8 mouse cellular contexts compared by ENCODE assay signal in genomic region chr1:74391844-74392441, GRCm38 (mm10). TPM values are rescaled to one million over a fixed set of nuclear protein-coding genes. Genes with fewer than 3 reads are reported as not detected.
DNase-seq lines count a peak whose midpoint lies in the region; ATAC-seq and TF ChIP-seq lines count a peak whose summit lies in the region.

No protein-coding gene starts in this region.

- H3K9me3 ChIP-seq in embryonic facial prominence, embryonic 11.5 days (replicated peaks; ENCODE audit: control insufficient read depth, low read length): no peaks in the 10 kb centered on the region
- H3K9me3 ChIP-seq in heart, embryonic 10.5 days: no peaks in the 10 kb centered on the region
- no peaks in the 10 kb centered on the region for H3K9me3 ChIP-seq in kidney, embryonic 14.5 days (ENCODE audit: control insufficient read depth, low read length)
- H3K9me3 ChIP-seq in lung, postnatal 0 days (ENCODE audit: low read length): no peaks in the 10 kb centered on the region

- 0 out of 2 replicates have a peak, but pooled peaks have one; percentile 15 for TF ChIP-seq CTCF in lung, postnatal 0 days (IDR thresholded peaks at IDR 0.05)

- TF ChIP-seq EP300 in lung, postnatal 0 days (IDR thresholded peaks at IDR 0.05): no peak

- H3K4me1 ChIP-seq in embryonic facial prominence, embryonic 11.5 days (ENCODE audit: control insufficient read depth, insufficient read depth, low read length): peaks cover 3% of the 10 kb centered on the region; the same call in 1 of the 2 replicates
- peaks cover 63% of the 10 kb centered on the region for H3K4me1 ChIP-seq in heart, embryonic 10.5 days
- peaks cover 27% of the 10 kb centered on the region for H3K4me1 ChIP-seq in kidney, embryonic 14.5 days (ENCODE audit: control insufficient read depth, insufficient read depth, low read length)
- peaks cover 9% of the 10 kb centered on the region; the same call in 1 of the 2 replicates for H3K4me1 ChIP-seq in lung, postnatal 0 days (ENCODE audit: insufficient read depth, low read depth, low read length)

- under 1% methylated on average over 42 of the region's 63 CpGs for WGBS in embryonic facial prominence, embryonic 11.5 days
- under 1% methylated on average over 57 of the region's 63 CpGs for WGBS in heart, embryonic 10.5 days
- WGBS in kidney, embryonic 14.5 days: 0% methylated on average over 33 of the region's 63 CpGs
- WGBS in lung, postnatal 0 days: 4% methylated on average over 47 of the region's 63 CpGs

- H3K4me2 ChIP-seq in embryonic facial prominence, embryonic 11.5 days (ENCODE audit: low read depth, low read length): peak overlapping the region; percentile 97
- H3K4me2 ChIP-seq in kidney, embryonic 14.5 days (replicated peaks; ENCODE audit: low read depth, low read length): peak overlapping the region; percentile 99
- H3K4me2 ChIP-seq in lung, postnatal 0 days (replicated peaks; ENCODE audit: low read depth, low read length): peak overlapping the region; percentile 79

- H3K36me3 ChIP-seq in embryonic facial prominence, embryonic 11.5 days (replicated peaks; ENCODE audit: control insufficient read depth, insufficient read depth, low read depth, low read length): peaks cover 8% of the 10 kb centered on the region
- H3K36me3 ChIP-seq in heart, embryonic 10.5 days: peaks cover 28% of the 10 kb centered on the region
- peaks cover 21% of the 10 kb centered on the region for H3K36me3 ChIP-seq in kidney, embryonic 14.5 days (ENCODE audit: control insufficient read depth, insufficient read depth, low read length)
- no peaks in the 10 kb centered on the region; the same call in 1 of the 2 replicates for H3K36me3 ChIP-seq in lung, postnatal 0 days (ENCODE audit: insufficient read depth, low read length)

- H3K27ac ChIP-seq in embryonic facial prominence, embryonic 11.5 days (replicated peaks; ENCODE audit: low read depth, low read length): peak overlapping the region; percentile 96
- peak overlapping the region; percentile 100 for H3K27ac ChIP-seq in heart, embryonic 10.5 days
- peak overlapping the region; percentile 99 for H3K27ac ChIP-seq in kidney, embryonic 14.5 days (ENCODE audit: low read depth, low read length)
- peak overlapping the region; percentile 100 for H3K27ac ChIP-seq in lung, postnatal 0 days (ENCODE audit: low read length)

- peak; percentile 74 for DNase-seq in CD4-positive helper T cell, adult 2 months (ENCODE audit: low read depth, low spot score)
- DNase-seq in adrenal gland, adult 2 months: peak; percentile 93
- DNase-seq in embryonic facial prominence, embryonic 11.5 days (ENCODE audit: low spot score): peak; percentile 68
- DNase-seq in heart, embryonic 10.5 days (ENCODE audit: low spot score): peak; percentile 88
- peak; percentile 83 for DNase-seq in lung, postnatal 0 days (ENCODE audit: low spot score)
- peak; percentile 64 for DNase-seq in ovary, postnatal 14 days (ENCODE audit: low spot score)
- peak; percentile 88 for DNase-seq in thymus, postnatal 4 days

- H3K9ac ChIP-seq in embryonic facial prominence, embryonic 11.5 days (replicated peaks; ENCODE audit: low read length): peak overlapping the region; percentile 96
- peak overlapping the region; percentile 99 for H3K9ac ChIP-seq in kidney, embryonic 14.5 days (ENCODE audit: low read depth, low read length)
- H3K9ac ChIP-seq in lung, postnatal 0 days (replicated peaks; ENCODE audit: low read depth): peak overlapping the region; percentile 99

- H3K27me3 ChIP-seq in embryonic facial prominence, embryonic 11.5 days (ENCODE audit: control insufficient read depth, insufficient read depth, low read length): peaks cover 2% of the 10 kb centered on the region; the same call in 1 of the 2 replicates
- H3K27me3 ChIP-seq in heart, embryonic 10.5 days (ENCODE audit: insufficient read depth, poor library complexity, severe bottlenecking): no peaks in the 10 kb centered on the region
- no peaks in the 10 kb centered on the region for H3K27me3 ChIP-seq in kidney, embryonic 14.5 days (ENCODE audit: control insufficient read depth, insufficient read depth, low read length)
- H3K27me3 ChIP-seq in lung, postnatal 0 days (replicated peaks; ENCODE audit: insufficient read depth, low read length): no peaks in the 10 kb centered on the region

- no peak; the same call in 1 of the 2 replicates for ATAC-seq in embryonic facial prominence, embryonic 11.5 days (replicated peaks; ENCODE audit: insufficient number of reproducible peaks, low FRiP score, low TSS enrichment, low read depth)
- ATAC-seq in kidney, embryonic 14.5 days (ENCODE audit: low FRiP score, low TSS enrichment): peak; percentile 30
- ATAC-seq in lung, postnatal 0 days: peak; percentile 37

- peak overlapping the region; percentile 98 for H3K4me3 ChIP-seq in embryonic facial prominence, embryonic 11.5 days (ENCODE audit: low read depth, low read length)
- peak overlapping the region; percentile 86 for H3K4me3 ChIP-seq in heart, embryonic 10.5 days
- H3K4me3 ChIP-seq in kidney, embryonic 14.5 days (ENCODE audit: low read length): peak overlapping the region; percentile 94
- peak overlapping the region; percentile 96 for H3K4me3 ChIP-seq in lung, postnatal 0 days (ENCODE audit: low read depth, low read length)

RNA-seq across cellular contexts. Expression of gene Ctdsp1, which starts 0.6 kb away (rescaled TPM):
- total RNA-seq in adrenal gland, adult 2 months (2021): 100 to 1,000 TPM; 169 to 172 TPM
- 195 and 226 TPM in 2 replicates for polyA plus RNA-seq in adrenal gland, adult 2 months (2012; rRNA removed)
- polyA plus RNA-seq in embryonic facial prominence, embryonic 11.5 days (2014; fragmentation: Nextera tagmentation; extraction: Ambion mirVana): 60.0 and 66.2 TPM in 2 replicates
- 55.9 and 69.2 TPM in 2 replicates for polyA plus RNA-seq in heart, embryonic 10.5 days (2016; fragmentation: Nextera tagmentation; extraction: Ambion mirVana)
- polyA plus RNA-seq in kidney, embryonic 14.5 days (2014; fragmentation: Nextera tagmentation; extraction: Ambion mirVana): 66.7 and 86.0 TPM in 2 replicates
- 72.5 and 75.0 TPM in 2 replicates for polyA plus RNA-seq in lung, postnatal 0 days (2015; fragmentation: Nextera tagmentation; extraction: Ambion mirVana)

RNA-seq across cellular contexts. Expression of gene Slc11a1, which starts 16.9 kb away (rescaled TPM):
- total RNA-seq in adrenal gland, adult 2 months (2021): 10 to 100 TPM; 13.1 to 16.3 TPM
- 39.4 and 50.7 TPM in 2 replicates for polyA plus RNA-seq in adrenal gland, adult 2 months (2012; rRNA removed)
- 2.4 and 4.9 TPM in 2 replicates for polyA plus RNA-seq in embryonic facial prominence, embryonic 11.5 days (2014; fragmentation: Nextera tagmentation; extraction: Ambion mirVana)
- 1.1 and 1.6 TPM in 2 replicates for polyA plus RNA-seq in heart, embryonic 10.5 days (2016; fragmentation: Nextera tagmentation; extraction: Ambion mirVana)
- polyA plus RNA-seq in kidney, embryonic 14.5 days (2014; fragmentation: Nextera tagmentation; extraction: Ambion mirVana): 2.0 and 5.2 TPM in 2 replicates
- 4.6 and 4.8 TPM in 2 replicates for polyA plus RNA-seq in lung, postnatal 0 days (2015; fragmentation: Nextera tagmentation; extraction: Ambion mirVana)

RNA-seq across cellular contexts. Expression of gene Vil1, which starts 17.2 kb away (rescaled TPM):
- total RNA-seq in adrenal gland, adult 2 months (2021): 1 to 10 TPM in 1 of 2 experiments, under 1 TPM in 1; 0.95 to 1.1 TPM
- polyA plus RNA-seq in adrenal gland, adult 2 months (2012; rRNA removed): 0.13 and 0.20 TPM in 2 replicates
- 0.07 and 0.11 TPM in 2 replicates for polyA plus RNA-seq in embryonic facial prominence, embryonic 11.5 days (2014; fragmentation: Nextera tagmentation; extraction: Ambion mirVana)
- 0.94 and 1.1 TPM in 2 replicates for polyA plus RNA-seq in heart, embryonic 10.5 days (2016; fragmentation: Nextera tagmentation; extraction: Ambion mirVana)
- 2.8 and 6.7 TPM in 2 replicates for polyA plus RNA-seq in kidney, embryonic 14.5 days (2014; fragmentation: Nextera tagmentation; extraction: Ambion mirVana)
- polyA plus RNA-seq in lung, postnatal 0 days (2015; fragmentation: Nextera tagmentation; extraction: Ambion mirVana): 0.75 and 1.3 TPM in 2 replicates

RNA-seq across cellular contexts. Expression of gene Catip, which starts 30.0 kb away (rescaled TPM):
- total RNA-seq in adrenal gland, adult 2 months (2021): under 1 TPM; 0.29 to 0.69 TPM
- polyA plus RNA-seq in adrenal gland, adult 2 months (2012; rRNA removed): 0.24 and 0.51 TPM in 2 replicates
- 0.22 and 0.36 TPM in 2 replicates for polyA plus RNA-seq in embryonic facial prominence, embryonic 11.5 days (2014; fragmentation: Nextera tagmentation; extraction: Ambion mirVana)
- polyA plus RNA-seq in heart, embryonic 10.5 days (2016; fragmentation: Nextera tagmentation; extraction: Ambion mirVana): 0.20 and 0.28 TPM in 2 replicates
- 0.44 and 0.79 TPM in 2 replicates for polyA plus RNA-seq in kidney, embryonic 14.5 days (2014; fragmentation: Nextera tagmentation; extraction: Ambion mirVana)
- 3.4 and 5.1 TPM in 2 replicates for polyA plus RNA-seq in lung, postnatal 0 days (2015; fragmentation: Nextera tagmentation; extraction: Ambion mirVana)
